Mouse (Mus musculus) left cerebral cortex, adult 18-20 months (tissue): ENCODE results near the gene Llgl2. TPM values are rescaled to one million over a fixed set of nuclear protein-coding genes. Genes with fewer than 3 reads are reported as not detected.

Experiments used
- DNase-seq, 2 experiments: peaks; one replicate each; pipeline ENCODE4 v3.0.0; 2021 to 2022; ENCODE audit warnings: low spot score in 2 of 2, mixed read lengths in 1 of 2
- microRNA-seq, 2 experiments: library from miRNA; unstranded; fragments of <30 nt; microRNA quantifications; one replicate each; pipeline ENCODE4 v1.2.0; 2021
- total RNA-seq, 2 experiments: library from RNA; stranded (reverse); gene quantifications; 2 replicates each; pipeline ENCODE4 v1.2.3; 2021

The Llgl2 gene
- total RNA-seq, 2 experiments from 2014 or later, result 3.6 to 4.5 TPM

- DNase-seq, result no peak
Observed at GRCm38 (mm10) chr11:115903384-115904230, 79.8 kb downstream of the Llgl2 start.

- DNase-seq, result no peak
Observed at GRCm38 (mm10) chr11:115904231-115904955, 80.5 kb downstream of the Llgl2 start.

Small RNA genes within 50 kb of the gene (microRNA-seq; reads per million reads assigned to microRNA genes)
- 2.7 to 5.5 reads per million in 2 experiments for gene Mir5621

Other genes with a start within 250 kb of the Llgl2 start
- 10 to 100 TPM; 52.8 to 54.1 TPM for gene Mrps7, start 220.1 kb upstream of the Llgl2 start, total RNA-seq
- 10 to 100 TPM; 81.4 to 84.1 TPM for gene Gga3, start 220.0 kb upstream of the Llgl2 start, total RNA-seq
- gene Mif4gd, start 211.1 kb upstream of the Llgl2 start, total RNA-seq, result 10 to 100 TPM; 15.4 to 16.1 TPM
- gene Slc25a19, start 195.8 kb upstream of the Llgl2 start, total RNA-seq, result 10 to 100 TPM; 55.2 to 60.6 TPM
- 100 to 1,000 TPM; 204 to 206 TPM for gene Grb2, start 115.5 kb upstream of the Llgl2 start, total RNA-seq
- gene Tmem94, start 58.6 kb upstream of the Llgl2 start, total RNA-seq, result 10 to 100 TPM; 62.9 to 65.2 TPM
- gene Caskin2, start 10.4 kb upstream of the Llgl2 start, total RNA-seq, result 10 to 100 TPM; 17.7 to 18.6 TPM
- 10 to 100 TPM; 14.0 to 14.5 TPM for gene Tsen54, start 9.3 kb upstream of the Llgl2 start, total RNA-seq
- under 1 TPM; 0.49 to 0.75 TPM for gene Myo15b, start 34.4 kb downstream of the Llgl2 start, total RNA-seq
- gene Smim5, start 75.9 kb downstream of the Llgl2 start, total RNA-seq, result under 1 TPM in 1 of 2 experiments, not detected in 1; 0.54 TPM
- not detected for gene Smim6, start 88.0 kb downstream of the Llgl2 start, total RNA-seq
- 10 to 100 TPM; 45.3 to 54.0 TPM for gene Sap30bp, start 109.2 kb downstream of the Llgl2 start, total RNA-seq
- 10 to 100 TPM; 25.9 to 27.4 TPM for gene Recql5, start 109.4 kb downstream of the Llgl2 start, total RNA-seq
- 1 to 10 TPM; 4.5 to 6.9 TPM for gene Itgb4, start 150.7 kb downstream of the Llgl2 start, total RNA-seq
- 10 to 100 TPM; 15.5 to 16.3 TPM for gene Galk1, start 188.7 kb downstream of the Llgl2 start, total RNA-seq
- 100 to 1,000 TPM; 246 to 269 TPM for gene H3f3b, start 203.9 kb downstream of the Llgl2 start, total RNA-seq
- gene Unk, start 206.3 kb downstream of the Llgl2 start, total RNA-seq, result 10 to 100 TPM; 21.8 to 22.3 TPM